Mouse (Mus musculus) liver, embryonic 13.5 days (tissue): ENCODE results near the gene Als2cr12. TPM values are rescaled to one million over a fixed set of nuclear protein-coding genes. Genes with fewer than 3 reads are reported as not detected.
"Not testable (repeated sequence)": the region's sequence is repeated elsewhere in the genome, so short reads cannot be mapped to it uniquely, and the experiment has no call there.

Source experiments
- ATAC-seq: fragments of 200-750 bp; cut with Nextera tagmentation; 2 replicates; pipeline ENCODE4 v1.8.0; 2017; ENCODE audit warnings: low read depth, mild to moderate bottlenecking, moderate number of reproducible peaks, moderate library complexity
- DNase-seq: peaks from one replicate; pipeline ENCODE4 v3.0.0; 2022
- H3K27ac ChIP-seq: fragments of 300-500 bp; sonication (generic); 2 replicates; pipeline ENCODE4 v1.5.1; 2015; ENCODE audit warnings: moderate library complexity, mild to moderate bottlenecking, inconsistent platforms
- H3K27me3 ChIP-seq: fragments of 300-500 bp; sonication (generic); 2 replicates; pipeline ENCODE4 v1.6.1; 2015; ENCODE audit warnings: mild to moderate bottlenecking, inconsistent platforms
- H3K36me3 ChIP-seq: fragments of 300-500 bp; sonication (generic); 2 replicates; pipeline ENCODE4 v1.6.1; 2015; ENCODE audit warnings: mild to moderate bottlenecking, inconsistent platforms
- H3K4me1 ChIP-seq: fragments of 300-500 bp; sonication (generic); replicated peaks from 2 replicates; pipeline ENCODE4 v1.6.1; 2015; ENCODE audit warnings: inconsistent platforms
- H3K4me2 ChIP-seq: fragments of 300-500 bp; sonication (generic); 2 replicates; pipeline ENCODE4 v1.6.1; 2015; ENCODE audit warnings: inconsistent platforms, mild to moderate bottlenecking, moderate library complexity
- H3K4me3 ChIP-seq: fragments of 300-500 bp; sonication (generic); replicated peaks from 2 replicates; pipeline ENCODE4 v1.5.1; 2015; ENCODE audit warnings: mild to moderate bottlenecking, inconsistent platforms
- H3K9ac ChIP-seq: fragments of 300-500 bp; sonication (generic); 2 replicates; pipeline ENCODE4 v1.6.1; 2015; ENCODE audit warnings: mild to moderate bottlenecking, inconsistent platforms
- H3K9me3 ChIP-seq: fragments of 300-500 bp; sonication (generic); replicated peaks from 2 replicates; pipeline ENCODE4 v1.6.1; 2016; ENCODE audit warnings: inconsistent platforms
- WGBS: fragments of 180-500 bp; shearing (Covaris S2); methylation state at CpG from one replicate; pipeline ENCODE4 v1.1.7; 2015; ENCODE audit not compliant: insufficient replicate concordance; 5-methylcytosine and 5-hydroxymethylcytosine counted together
- polyA plus RNA-seq: library from polyadenylated mRNA; unstranded; fragments of >200 nt; fragmentation: Nextera tagmentation; extraction: Ambion mirVana; gene quantifications from 2 replicates; pipeline ENCODE4 v1.2.1, GENCODE M21; 2015

Als2cr12 gene
- polyA plus RNA-seq, 1 experiment from 2014 or later = not detected

GRCm38 (mm10) chr1:58621251-58621650 is 74.5 kb downstream of the Als2cr12 start:
- no peak overlapping the region for H3K4me3 ChIP-seq
- no peak overlapping the region for H3K9ac ChIP-seq
- no peaks in the 10 kb centered on the region for H3K27me3 ChIP-seq
- no peaks in the 10 kb centered on the region for H3K9me3 ChIP-seq
- DNase-seq (no peak), ATAC-seq (no peak)
- no peaks in the 10 kb centered on the region for H3K36me3 ChIP-seq
- WGBS = 59% methylated on average over 3 of the region's 3 CpGs
- H3K27ac ChIP-seq = no peak overlapping the region
- no peaks in the 10 kb centered on the region for H3K4me1 ChIP-seq
- H3K4me2 ChIP-seq = no peak overlapping the region

- no peak for DNase-seq
Measured at GRCm38 (mm10) chr1:58618766-58619165, 77.0 kb downstream of the Als2cr12 start.

GRCm38 (mm10) chr1:58617978-58618668 is 77.7 kb downstream of the Als2cr12 start:
- H3K4me2 ChIP-seq = no peak overlapping the region
- H3K36me3 ChIP-seq = no peaks in the 10 kb centered on the region
- no peak overlapping the region for H3K9ac ChIP-seq
- DNase-seq = no peak
- H3K4me1 ChIP-seq = no peaks in the 10 kb centered on the region
- H3K27ac ChIP-seq = no peak overlapping the region
- no peak for ATAC-seq
- no peak overlapping the region for H3K4me3 ChIP-seq
- no peaks in the 10 kb centered on the region for H3K27me3 ChIP-seq
- 20% methylated on average over 6 of the region's 6 CpGs for WGBS
- no peaks in the 10 kb centered on the region for H3K9me3 ChIP-seq

More at GRCm38 (mm10) chr1:58618766-58619165, 77.0 kb downstream of the Als2cr12 start:
- Histone ChIP-seq H3K4me2 (no peak overlapping the region), H3K27ac (no peak overlapping the region), H3K4me1 (no peaks in the 10 kb centered on the region), H3K36me3 (no peaks in the 10 kb centered on the region), H3K27me3 (no peaks in the 10 kb centered on the region), H3K9me3 (no peaks in the 10 kb centered on the region), H3K9ac (no peak overlapping the region), H3K4me3 (no peak overlapping the region)
- WGBS = 59% methylated on average over 2 of the region's 2 CpGs
- no peak for ATAC-seq

- H3K9ac ChIP-seq = no peak overlapping the region
- no peak for ATAC-seq
- 63% methylated on average over 5 of the region's 5 CpGs for WGBS
Measured at GRCm38 (mm10) chr1:58617076-58617475, 78.7 kb downstream of the Als2cr12 start.

GRCm38 (mm10) chr1:58616176-58616575 is 79.6 kb downstream of the Als2cr12 start:
- Histone ChIP-seq H3K4me1 (no peaks in the 10 kb centered on the region), H3K9me3 (no peaks in the 10 kb centered on the region), H3K27me3 (no peaks in the 10 kb centered on the region), H3K9ac (no peak overlapping the region), H3K4me2 (no peak overlapping the region), H3K4me3 (no peak overlapping the region), H3K27ac (no peak overlapping the region), H3K36me3 (no peaks in the 10 kb centered on the region)
- ATAC-seq = no peak
- DNase-seq = no peak
- WGBS = 41% methylated on average over 3 of the region's 3 CpGs

More at GRCm38 (mm10) chr1:58617076-58617475, 78.7 kb downstream of the Als2cr12 start:
- Histone ChIP-seq H3K4me2 (no peak overlapping the region), H3K4me3 (no peak overlapping the region), H3K36me3 (no peaks in the 10 kb centered on the region), H3K27me3 (no peaks in the 10 kb centered on the region), H3K4me1 (no peaks in the 10 kb centered on the region), H3K9me3 (no peaks in the 10 kb centered on the region), H3K27ac (no peak overlapping the region)
- DNase-seq = no peak

GRCm38 (mm10) chr1:58615146-58615545 is 80.6 kb downstream of the Als2cr12 start:
- Histone ChIP-seq H3K27me3 (no peaks in the 10 kb centered on the region), H3K36me3 (no peaks in the 10 kb centered on the region), H3K4me2 (no peak overlapping the region), H3K9ac (no peak overlapping the region), H3K27ac (no peak overlapping the region), H3K4me1 (no peaks in the 10 kb centered on the region), H3K9me3 (no peaks in the 10 kb centered on the region), H3K4me3 (no peak overlapping the region)
- 69% methylated on average over 4 of the region's 4 CpGs for WGBS
- no peak for DNase-seq
- no peak for ATAC-seq

- 60% methylated on average over 3 of the region's 3 CpGs for WGBS
- no peak overlapping the region for H3K4me2 ChIP-seq
- no peaks in the 10 kb centered on the region for H3K9me3 ChIP-seq
- H3K36me3 ChIP-seq = no peaks in the 10 kb centered on the region
- no peak for DNase-seq
- H3K4me1 ChIP-seq = no peaks in the 10 kb centered on the region
- no peaks in the 10 kb centered on the region for H3K27me3 ChIP-seq
- H3K9ac ChIP-seq = no peak overlapping the region
- H3K4me3 ChIP-seq = no peak overlapping the region
- ATAC-seq = no peak
- no peak overlapping the region for H3K27ac ChIP-seq
Measured at GRCm38 (mm10) chr1:58614424-58614823, 81.4 kb downstream of the Als2cr12 start.

GRCm38 (mm10) chr1:58613786-58614185 is 82.0 kb downstream of the Als2cr12 start:
- WGBS = 63% methylated on average over 6 of the region's 6 CpGs
- no peaks in the 10 kb centered on the region for H3K4me1 ChIP-seq
- H3K36me3 ChIP-seq = no peaks in the 10 kb centered on the region
- no peaks in the 10 kb centered on the region for H3K27me3 ChIP-seq
- H3K4me2 ChIP-seq = no peak overlapping the region
- H3K9me3 ChIP-seq = no peaks in the 10 kb centered on the region
- no peak overlapping the region for H3K27ac ChIP-seq
- ATAC-seq = no peak
- H3K9ac ChIP-seq = no peak overlapping the region
- H3K4me3 ChIP-seq = no peak overlapping the region
- DNase-seq = no peak

- Histone ChIP-seq H3K27me3 (no peaks in the 10 kb centered on the region), H3K9ac (no peak overlapping the region), H3K36me3 (no peaks in the 10 kb centered on the region), H3K27ac (no peak overlapping the region), H3K4me2 (no peak overlapping the region), H3K4me3 (no peak overlapping the region), H3K4me1 (no peaks in the 10 kb centered on the region), H3K9me3 (no peaks in the 10 kb centered on the region)
- DNase-seq (no peak), ATAC-seq (no peak)
- WGBS = 6% methylated on average over 1 of the region's 1 CpGs
Measured at GRCm38 (mm10) chr1:58610611-58611010, 85.2 kb downstream of the Als2cr12 start.

GRCm38 (mm10) chr1:58610166-58610565 is 85.6 kb downstream of the Als2cr12 start:
- Histone ChIP-seq H3K4me3 (no peak overlapping the region), H3K27me3 (no peaks in the 10 kb centered on the region), H3K36me3 (no peaks in the 10 kb centered on the region), H3K9me3 (no peaks in the 10 kb centered on the region), H3K4me2 (no peak overlapping the region), H3K4me1 (no peaks in the 10 kb centered on the region), H3K27ac (no peak overlapping the region), H3K9ac (no peak overlapping the region)
- 71% methylated on average over 1 of the region's 1 CpGs for WGBS
- ATAC-seq (no peak), DNase-seq (no peak)

GRCm38 (mm10) chr1:58609591-58609990 is 86.2 kb downstream of the Als2cr12 start:
- not testable (repeated sequence) for H3K27ac ChIP-seq, H3K4me3 ChIP-seq, H3K4me2 ChIP-seq, H3K36me3 ChIP-seq, H3K4me1 ChIP-seq, DNase-seq, ATAC-seq, H3K27me3 ChIP-seq, H3K9me3 ChIP-seq, H3K9ac ChIP-seq
- WGBS = 71% methylated on average over 5 of the region's 5 CpGs

GRCm38 (mm10) chr1:58603738-58604137 is 92.1 kb downstream of the Als2cr12 start:
- Histone ChIP-seq H3K27me3 (no peaks in the 10 kb centered on the region), H3K4me2 (no peak overlapping the region), H3K4me1 (no peaks in the 10 kb centered on the region), H3K9me3 (no peaks in the 10 kb centered on the region), H3K9ac (no peak overlapping the region), H3K36me3 (no peaks in the 10 kb centered on the region), H3K4me3 (no peak overlapping the region), H3K27ac (no peak overlapping the region)
- ATAC-seq = no peak
- WGBS = 18% methylated on average over 4 of the region's 4 CpGs
- no peak for DNase-seq
